Mouse (Mus musculus) CH12.LX (cell line): ENCODE data around the gene Robo2. TPM values are rescaled to one million over a fixed set of nuclear protein-coding genes. Genes with fewer than 3 reads are reported as not detected.

Source experiments
- DNase-seq: peaks from one replicate; pipeline ENCODE4 v3.0.0-alpha.2; 2013; ENCODE audit errors: extremely low read depth
- H3K27ac ChIP-seq: 2 replicates; pipeline ENCODE4 v1.5.1; 2012; ENCODE audit warnings: low read depth, mild to moderate bottlenecking, control low read depth, moderate library complexity; ENCODE audit not compliant: insufficient read depth
- H3K27me3 ChIP-seq: replicated peaks from 2 replicates; pipeline ENCODE3; 2012; ENCODE audit warnings: inconsistent platforms
- H3K36me3 ChIP-seq, 2 experiments: replicated peaks in 1 of 2; 2 replicates each; pipeline versions ENCODE3 to v1.6.1; 2012; ENCODE audit warnings: inconsistent platforms in 1 of 2, low read length in 1 of 2, mild to moderate bottlenecking in 1 of 2, mixed read lengths in 1 of 2, moderate library complexity in 1 of 2; ENCODE audit not compliant: control insufficient read depth in 1 of 2, insufficient read depth in 1 of 2
- H3K4me1 ChIP-seq, 2 experiments: 2 replicates each; pipeline ENCODE4 v1.6.1; 2012; ENCODE audit warnings: inconsistent platforms in 1 of 2, moderate library complexity in 1 of 2; ENCODE audit not compliant: insufficient read depth in 2 of 2, control insufficient read depth in 1 of 2
- H3K4me2 ChIP-seq: 2 replicates; pipeline ENCODE4 v1.6.1; 2012; ENCODE audit warnings: low read depth, mild to moderate bottlenecking, control low read depth; ENCODE audit not compliant: poor library complexity, insufficient read depth, severe bottlenecking
- H3K4me3 ChIP-seq, 3 experiments: fragments of 150-350 bp in 1 of 3; sonication (generic) in 1 of 3; replicated peaks in 1 of 3; 2 replicates each; pipeline versions ENCODE3 to v1.5.1; 2011 to 2012; ENCODE audit warnings: low read depth in 2 of 3, low read length in 2 of 3, mild to moderate bottlenecking in 2 of 3, moderate library complexity in 2 of 3, control low read depth in 1 of 3, improper control_type of control experiment in 1 of 3, inconsistent platforms in 1 of 3, mixed read lengths in 1 of 3; ENCODE audit not compliant: poor library complexity in 1 of 3
- H3K79me2 ChIP-seq: replicated peaks from 2 replicates; pipeline ENCODE4 v1.6.1; 2012; ENCODE audit warnings: mild to moderate bottlenecking, moderate library complexity; ENCODE audit not compliant: control insufficient read depth, poor library complexity, insufficient read depth, severe bottlenecking; ENCODE audit errors: extremely low read depth
- H3K9ac ChIP-seq: 2 replicates; pipeline ENCODE4 v1.6.1; 2012; ENCODE audit warnings: low read depth, mild to moderate bottlenecking, control low read depth, moderate library complexity; ENCODE audit not compliant: insufficient read depth
- H3K9me3 ChIP-seq: replicated peaks from 2 replicates; pipeline ENCODE3; 2012; ENCODE audit warnings: low read length, inconsistent platforms, mixed read lengths
- CHD1 ChIP-seq: IDR thresholded peaks from 2 replicates; pipeline ENCODE4 v1.6.1; 2012; ENCODE audit warnings: low read depth, low read length, improper control_type of control experiment, inconsistent platforms
- CHD2 ChIP-seq: IDR thresholded peaks from 2 replicates; pipeline ENCODE4 v1.6.1; 2011; ENCODE audit warnings: low read length, improper control_type of control experiment
- CTCF ChIP-seq, 2 experiments: IDR thresholded peaks in 1 of 2; conservative IDR thresholded peaks in 1 of 2; 2 replicates each; pipeline ENCODE4 v1.5.1; 2011 to 2012; ENCODE audit warnings: low read depth in 2 of 2, low read length in 2 of 2, improper control_type of control experiment in 1 of 2, inconsistent platforms in 1 of 2, mild to moderate bottlenecking in 1 of 2, moderate library complexity in 1 of 2
- EP300 ChIP-seq: IDR thresholded peaks from 2 replicates; pipeline ENCODE4 v1.6.1; 2011; ENCODE audit warnings: low read length, improper control_type of control experiment
- IRF4 ChIP-seq: IDR thresholded peaks from 2 replicates; pipeline ENCODE4 v1.6.1; 2014; ENCODE audit warnings: low read depth, mild to moderate bottlenecking, inconsistent platforms, low read length, improper control_type of control experiment
- JUND ChIP-seq: conservative IDR thresholded peaks from 2 replicates; pipeline ENCODE4 v1.6.1; 2011; ENCODE audit warnings: low read depth, low read length, improper control_type of control experiment
- MAX ChIP-seq: IDR thresholded peaks from 2 replicates; pipeline ENCODE4 v1.6.1; 2011; ENCODE audit warnings: low read length, improper control_type of control experiment
- MAZ ChIP-seq: IDR thresholded peaks from 2 replicates; pipeline ENCODE4 v1.6.1; 2012; ENCODE audit warnings: low read depth, mild to moderate bottlenecking, inconsistent platforms, low read length, improper control_type of control experiment, moderate library complexity
- MEF2A ChIP-seq: IDR thresholded peaks from 2 replicates; pipeline ENCODE4 v1.6.1; 2014; ENCODE audit warnings: low read depth, mild to moderate bottlenecking, inconsistent platforms, low read length, improper control_type of control experiment, borderline replicate concordance
- MXI1 ChIP-seq: IDR thresholded peaks from 2 replicates; pipeline ENCODE4 v1.6.1; 2011; ENCODE audit warnings: mild to moderate bottlenecking, low read depth, low read length, improper control_type of control experiment
- NRF1 ChIP-seq: IDR thresholded peaks from 2 replicates; pipeline ENCODE4 v1.6.1; 2014; ENCODE audit warnings: low read depth, mild to moderate bottlenecking, inconsistent platforms, low read length, improper control_type of control experiment, moderate library complexity
- PAX5 ChIP-seq: IDR thresholded peaks from 2 replicates; pipeline ENCODE4 v1.6.1; 2012; ENCODE audit warnings: low read length, inconsistent platforms, mixed read lengths
- POLR2A ChIP-seq: IDR thresholded peaks from 2 replicates; pipeline ENCODE4 v1.6.1; 2011; ENCODE audit warnings: low read depth, mild to moderate bottlenecking, improper control_type of control experiment, low read length
- POLR2AphosphoS2 ChIP-seq: IDR thresholded peaks from 2 replicates; pipeline ENCODE4 v1.6.1; 2011; ENCODE audit warnings: low read depth, low read length, improper control_type of control experiment
- RAD21 ChIP-seq: IDR thresholded peaks from 2 replicates; pipeline ENCODE4 v1.6.1; 2011; ENCODE audit warnings: low read depth, mild to moderate bottlenecking, low read length, improper control_type of control experiment, moderate library complexity
- SMC3 ChIP-seq: IDR thresholded peaks from 2 replicates; pipeline ENCODE4 v1.6.1; 2011; ENCODE audit warnings: low read depth, low read length, improper control_type of control experiment
- TBP ChIP-seq: conservative IDR thresholded peaks from 2 replicates; pipeline ENCODE4 v1.6.1; 2011; ENCODE audit warnings: low read depth, low read length, improper control_type of control experiment
- TCF12 ChIP-seq: IDR thresholded peaks from 2 replicates; pipeline ENCODE4 v1.6.1; 2014; ENCODE audit warnings: low read depth, mild to moderate bottlenecking, inconsistent platforms, low read length, improper control_type of control experiment
- UBTF ChIP-seq: IDR thresholded peaks from 2 replicates; pipeline ENCODE4 v1.6.1; 2012; ENCODE audit warnings: low read depth, mild to moderate bottlenecking, inconsistent platforms, low read length, improper control_type of control experiment, moderate library complexity
- USF1 ChIP-seq: IDR thresholded peaks from 2 replicates; pipeline ENCODE4 v1.6.1; 2014; ENCODE audit warnings: low read depth, mild to moderate bottlenecking, inconsistent platforms, low read length, improper control_type of control experiment
- ZC3H11A ChIP-seq: IDR thresholded peaks from 2 replicates; pipeline ENCODE4 v1.6.1; 2012; ENCODE audit warnings: low read depth, mild to moderate bottlenecking, inconsistent platforms, low read length, improper control_type of control experiment
- ZKSCAN1 ChIP-seq: IDR thresholded peaks from 2 replicates; pipeline ENCODE4 v1.6.1; 2012; ENCODE audit warnings: low read depth, inconsistent platforms, low read length, improper control_type of control experiment, borderline replicate concordance
- ZNF384 ChIP-seq: IDR thresholded peaks from 2 replicates; pipeline ENCODE4 v1.6.1; 2012; ENCODE audit warnings: low read depth, low read length, improper control_type of control experiment, inconsistent platforms
- dilution Hi-C: fragments of 300-500 bp; cut with MboI; formaldehyde crosslinking; loops from 2 replicates; pipeline ENCODE4 v1.14.3; 2020; ENCODE audit warnings: low sequenced_read_pairs; ENCODE audit not compliant: extremely low pct_unique_long_range_greater_than_20kb, extremely low pct_ligation_motif_present
- in situ Hi-C: fragments of 300-500 bp; cut with MboI; formaldehyde crosslinking; loops from 3 replicates; pipeline ENCODE4 v1.14.3; 2019; ENCODE audit warnings: low sequenced_read_pairs, low pct_ligation_motif_present, low pct_unique_long_range_greater_than_20kb, mixed read lengths
- polyA plus RNA-seq: library from polyadenylated mRNA; unstranded; fragments of >175 nt; gene quantifications from 2 replicates; pipeline ENCODE4 v1.2.1, GENCODE M21; 2012; ENCODE audit warnings: low read depth; ENCODE audit not compliant: insufficient read length
- total RNA-seq, 2 experiments: library from RNA; depleted of rRNA; stranded (reverse); fragments of 300-350 nt in 1 of 2; fragments of >200 nt in 1 of 2; gene quantifications; 2 replicates each; pipeline ENCODE4 v1.2.3; 2012 to 2014

Gene Robo2
- total and polyA plus RNA-seq, 3 experiments, result not detected

GRCm38 (mm10) chr16:74022281-74022978 is 389.2 kb downstream of the Robo2 start:
- no peak for TF ChIP-seq MXI1
- TF ChIP-seq TBP, result no peak
- TF ChIP-seq ZC3H11A, result no peak
- no peak for TF ChIP-seq CHD2
- no peak for TF ChIP-seq POLR2A
- no peak for TF ChIP-seq POLR2AphosphoS2
- TF ChIP-seq RAD21, result no peak
- TF ChIP-seq ZKSCAN1, result no peak
- TF ChIP-seq USF1, result no peak
- no peak for TF ChIP-seq EP300
- TF ChIP-seq CTCF (conservative IDR thresholded peaks at IDR 0.05 in 1 of 2, IDR thresholded peaks at IDR 0.05 in 1 of 2; ENCODE audit: low read depth in 2 of 2, low read length in 2 of 2), result no peak
- TF ChIP-seq MAX, result no peak
- TF ChIP-seq NRF1, result no peak
- TF ChIP-seq JUND, result no peak

GRCm38 (mm10) chr16:74005767-74006166 is 405.9 kb downstream of the Robo2 start:
- no peak overlapping the region for H3K9ac ChIP-seq
- H3K79me2 ChIP-seq, result no peaks in the 10 kb centered on the region
- in situ Hi-C loops (no loop called here), dilution Hi-C loops (no loop called here)
- H3K36me3 ChIP-seq, result no peaks in the 10 kb centered on the region
- no peak overlapping the region for H3K4me2 ChIP-seq
- TF ChIP-seq TCF12 (no peak), SMC3 (no peak), ZC3H11A (no peak), PAX5 (no peak), UBTF (no peak), ZNF384 (no peak), CHD1 (no peak), IRF4 (no peak), MEF2A (no peak), CTCF (conservative IDR thresholded peaks at IDR 0.05 in 1 of 2, IDR thresholded peaks at IDR 0.05 in 1 of 2; ENCODE audit: low read depth in 2 of 2, low read length in 2 of 2) (no peak), POLR2AphosphoS2 (no peak), MAZ (no peak)
- H3K4me3 ChIP-seq, result no peak overlapping the region
- H3K27ac ChIP-seq, result no peak overlapping the region
- peaks cover 23% of the 10 kb centered on the region for H3K9me3 ChIP-seq
- DNase-seq, result no peak
- no peaks in the 10 kb centered on the region for H3K27me3 ChIP-seq
- no peaks in the 10 kb centered on the region for H3K4me1 ChIP-seq

More at GRCm38 (mm10) chr16:74022281-74022978, 389.2 kb downstream of the Robo2 start:
- DNase-seq, result no peak
- Histone ChIP-seq H3K27me3 (no peaks in the 10 kb centered on the region), H3K9ac (no peak overlapping the region), H3K27ac (no peak overlapping the region), H3K36me3 (no peaks in the 10 kb centered on the region), H3K4me2 (no peak overlapping the region), H3K9me3 (peaks cover 38% of the 10 kb centered on the region), H3K4me1 (no peaks in the 10 kb centered on the region), H3K4me3 (no peak overlapping the region), H3K79me2 (no peaks in the 10 kb centered on the region)
- dilution Hi-C loops (no loop called here), in situ Hi-C loops (no loop called here)
